Mouse (Mus musculus) heart, adult 2 months (tissue): ENCODE results near the gene Olfr370.

Experiments used
- CTCF ChIP-seq: fragments of 200-600 bp; IDR thresholded peaks from 2 replicates; pipeline ENCODE4 v1.8.1; 2022; ENCODE audit warnings: antibody characterized with exemption, mild to moderate bottlenecking, moderate library complexity
- POLR2A ChIP-seq: fragments of 200-500 bp; IDR thresholded peaks from 2 replicates; pipeline ENCODE4 v1.6.1; 2011; ENCODE audit warnings: mild to moderate bottlenecking, low read depth, low read length, control low read depth; ENCODE audit not compliant: insufficient read depth

GRCm38 (mm10) chr8:83521310-83521709 lies 14.3 kb upstream of the Olfr370 start:
- TF ChIP-seq POLR2A: no peak
- TF ChIP-seq CTCF: no peak
